Mouse (Mus musculus) stomach, postnatal 0 days (tissue): Measurements from ENCODE around the gene Zc3h15.

Experiments
- CTCF ChIP-seq: IDR thresholded peaks from 2 replicates; pipeline ENCODE4 v1.5.1; 2016; ENCODE audit warnings: antibody characterized with exemption, low read depth, mild to moderate bottlenecking, moderate library complexity
- EP300 ChIP-seq: optimal IDR thresholded peaks from 2 replicates; pipeline ENCODE3; 2016; ENCODE audit warnings: antibody characterized with exemption

GRCm38 (mm10) chr2:83673067-83673466, 28.8 kb downstream of the Zc3h15 start:
- TF ChIP-seq CTCF = no peak
- TF ChIP-seq EP300 = no peak
